Mouse (Mus musculus): ENCODE measurements around the gene Cdh9. TPM values are rescaled to one million over a fixed set of nuclear protein-coding genes. Genes with fewer than 3 reads are reported as not detected.

The Cdh9 gene
- polyA plus RNA-seq (2015; fragmentation: Nextera tagmentation; extraction: Ambion mirVana), result 0.13 TPM in 1 of 2 replicates, not detected in the other

DNA sequence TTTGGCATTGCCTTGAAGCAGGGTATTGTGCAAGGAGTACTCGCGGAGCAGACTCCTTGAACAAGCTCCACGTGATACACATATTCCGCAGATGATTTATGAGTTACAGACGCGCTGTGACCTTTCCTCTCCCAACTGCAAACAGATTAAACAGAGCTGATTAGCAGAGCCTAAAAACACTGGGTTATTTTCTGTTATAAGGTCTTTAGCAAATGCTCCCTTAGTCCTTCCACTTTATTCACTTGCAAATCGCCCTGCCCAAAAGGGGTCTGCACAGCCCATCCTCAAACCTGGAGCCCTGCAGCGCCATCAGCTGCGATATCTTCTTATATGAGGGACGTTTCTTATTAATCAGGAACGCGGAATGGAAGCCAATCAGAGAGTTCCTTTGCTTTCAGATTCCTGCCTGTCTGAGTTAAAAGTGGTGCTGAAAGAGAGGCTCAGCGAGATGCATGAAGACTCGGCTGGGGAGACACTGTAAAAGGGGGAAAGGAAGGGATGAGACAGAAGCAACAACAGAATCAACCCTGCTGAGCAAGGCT lies at the start of gene Cdh9:
TSS of gene Cdh9 (plus strand) at position 287 of the 542 bp plus-strand sequence.
- peak within 1 kb of the TSS; percentile 53 for H3K4me2 ChIP-seq (ENCODE audit: low read depth, low read length)
- H3K9me3 ChIP-seq (replicated peaks; ENCODE audit: control insufficient read depth, low read length), result no peaks in the 10 kb centered on the region
- 6% methylated on average over 14 of the region's 14 CpGs for WGBS
- H3K27me3 ChIP-seq (ENCODE audit: control insufficient read depth, insufficient read depth, low read length), result no peaks in the 10 kb centered on the region
- no peaks in the 10 kb centered on the region for H3K36me3 ChIP-seq (ENCODE audit: control insufficient read depth, insufficient read depth)
- no peak within 1 kb of the TSS for H3K27ac ChIP-seq (ENCODE audit: low read length)
- no peaks in the 10 kb centered on the region for H3K4me1 ChIP-seq (ENCODE audit: control insufficient read depth, insufficient read depth, low read length)
- ATAC-seq (replicated peaks; ENCODE audit: extremely low read depth, insufficient read depth, low FRiP score), result no peak
- peak within 1 kb of the TSS; percentile 28 for H3K4me3 ChIP-seq (ENCODE audit: low read length)
- H3K9ac ChIP-seq (ENCODE audit: low read length), result no peak within 1 kb of the TSS

DNA sequence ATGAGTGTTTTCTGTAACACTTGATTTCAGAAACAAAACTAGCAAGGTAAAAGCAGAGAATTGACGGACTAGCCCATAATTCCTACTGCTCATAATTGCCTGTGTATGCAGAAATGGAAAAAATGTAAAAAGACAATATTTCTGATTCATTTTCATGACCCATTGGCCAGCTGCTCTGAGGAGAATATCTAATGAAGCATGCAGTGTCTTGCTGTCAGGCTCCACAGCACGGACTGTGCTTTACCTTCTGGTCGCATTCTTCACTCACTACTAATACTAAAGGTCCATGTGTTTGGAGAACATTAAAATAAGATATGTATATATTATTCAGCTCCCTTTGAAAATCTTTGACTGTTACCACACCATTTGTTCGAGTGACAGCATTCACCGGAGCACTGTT lies 49.5 kb upstream of the Cdh9 start:
- Histone ChIP-seq H3K9me3 (replicated peaks; ENCODE audit: control insufficient read depth, low read length) (no peaks in the 10 kb centered on the region), H3K4me1 (ENCODE audit: control insufficient read depth, insufficient read depth, low read length) (no peaks in the 10 kb centered on the region), H3K27ac (ENCODE audit: low read length) (no peak overlapping the region), H3K27me3 (ENCODE audit: control insufficient read depth, insufficient read depth, low read length) (no peaks in the 10 kb centered on the region), H3K9ac (ENCODE audit: low read length) (no peak overlapping the region), H3K36me3 (ENCODE audit: control insufficient read depth, insufficient read depth) (no peaks in the 10 kb centered on the region), H3K4me3 (ENCODE audit: low read length) (no peak overlapping the region), H3K4me2 (ENCODE audit: low read depth, low read length) (no peak overlapping the region)
- 85% methylated on average over 5 of the region's 5 CpGs for WGBS
- ATAC-seq (replicated peaks; ENCODE audit: extremely low read depth, insufficient read depth, low FRiP score), result no peak

DNA sequence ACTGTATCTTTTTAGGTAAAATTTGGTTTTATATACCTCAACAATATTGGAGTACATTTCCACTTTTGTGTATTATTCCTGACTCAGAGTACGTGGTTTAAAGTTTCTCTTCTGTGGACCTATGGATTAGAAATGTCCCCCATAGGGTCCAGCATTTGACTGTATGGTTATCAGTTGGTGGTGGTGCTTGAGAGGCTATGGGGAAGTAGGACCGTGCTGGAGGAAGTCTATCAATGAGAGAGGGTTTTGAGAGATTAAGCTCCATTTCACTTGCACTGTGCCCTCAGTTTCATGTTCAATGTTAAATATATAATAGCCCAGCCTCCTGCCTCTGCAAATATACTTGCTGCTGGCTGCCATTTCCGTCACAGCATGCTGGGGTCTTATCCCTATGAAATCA lies 28.7 kb upstream of the Cdh9 start:
- Histone ChIP-seq H3K4me3 (ENCODE audit: low read length) (no peak overlapping the region), H3K9ac (ENCODE audit: low read length) (no peak overlapping the region), H3K36me3 (ENCODE audit: control insufficient read depth, insufficient read depth) (no peaks in the 10 kb centered on the region), H3K4me2 (ENCODE audit: low read depth, low read length) (no peak overlapping the region), H3K9me3 (replicated peaks; ENCODE audit: control insufficient read depth, low read length) (no peaks in the 10 kb centered on the region), H3K27ac (ENCODE audit: low read length) (no peak overlapping the region), H3K4me1 (ENCODE audit: control insufficient read depth, insufficient read depth, low read length) (no peaks in the 10 kb centered on the region), H3K27me3 (ENCODE audit: control insufficient read depth, insufficient read depth, low read length) (no peaks in the 10 kb centered on the region)
- ATAC-seq (replicated peaks; ENCODE audit: extremely low read depth, insufficient read depth, low FRiP score), result no peak
- WGBS, result 60% methylated on average over 3 of the region's 3 CpGs

DNA sequence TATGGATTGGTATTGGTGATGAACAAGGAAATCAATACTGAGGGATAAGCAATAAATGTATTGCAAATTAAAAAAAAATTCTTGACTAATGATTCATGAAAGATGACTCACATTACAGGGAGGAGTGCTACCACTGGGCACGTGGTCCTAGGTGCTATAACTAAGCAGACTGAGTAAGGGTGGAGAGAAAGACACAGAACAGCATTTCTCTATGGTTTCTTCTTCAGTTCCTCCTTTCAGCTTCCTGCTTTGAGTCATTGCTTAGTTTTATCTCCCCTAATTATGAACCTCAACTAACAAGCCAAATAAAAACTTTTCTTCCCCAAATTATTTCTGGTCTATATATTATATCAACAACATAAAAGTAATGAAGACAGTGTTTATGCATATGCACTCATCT lies 26.2 kb upstream of the Cdh9 start:
- no peaks in the 10 kb centered on the region for H3K27me3 ChIP-seq (ENCODE audit: control insufficient read depth, insufficient read depth, low read length)
- H3K4me3 ChIP-seq (ENCODE audit: low read length), result no peak overlapping the region

DNA sequence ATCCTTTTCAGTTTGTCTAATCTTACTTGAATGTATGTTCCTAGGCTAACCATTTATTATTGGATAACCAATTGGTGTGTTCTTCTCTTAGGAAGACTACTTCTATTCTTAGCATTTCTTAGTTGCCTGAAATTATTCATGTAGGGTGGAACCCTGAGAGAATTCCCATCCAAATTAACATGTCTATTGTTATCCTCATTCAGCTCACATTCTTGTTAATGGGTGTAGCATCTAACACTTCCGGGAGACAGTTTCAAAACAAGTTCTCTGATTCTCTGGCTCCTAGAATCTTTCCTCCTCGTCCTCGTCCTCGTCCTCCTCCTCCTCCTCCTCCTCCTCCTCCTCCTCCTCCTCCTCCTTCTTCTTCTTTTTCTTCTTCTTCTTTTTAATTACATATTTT lies 10.5 kb downstream of the Cdh9 start:
- Histone ChIP-seq H3K4me3 (ENCODE audit: low read length) (no peak overlapping the region), H3K36me3 (ENCODE audit: control insufficient read depth, insufficient read depth) (no peaks in the 10 kb centered on the region), H3K4me2 (ENCODE audit: low read depth, low read length) (no peak overlapping the region), H3K27ac (ENCODE audit: low read length) (no peak overlapping the region), H3K9me3 (replicated peaks; ENCODE audit: control insufficient read depth, low read length) (no peaks in the 10 kb centered on the region), H3K9ac (ENCODE audit: low read length) (no peak overlapping the region), H3K4me1 (ENCODE audit: control insufficient read depth, insufficient read depth, low read length) (no peaks in the 10 kb centered on the region), H3K27me3 (ENCODE audit: control insufficient read depth, insufficient read depth, low read length) (no peaks in the 10 kb centered on the region)
- WGBS, result 64% methylated on average over 4 of the region's 4 CpGs
- ATAC-seq (replicated peaks; ENCODE audit: extremely low read depth, insufficient read depth, low FRiP score), result no peak

More for the DNA sequence above, 26.2 kb upstream of the Cdh9 start:
- no peak for ATAC-seq (replicated peaks; ENCODE audit: extremely low read depth, insufficient read depth, low FRiP score)
- Histone ChIP-seq H3K36me3 (ENCODE audit: control insufficient read depth, insufficient read depth) (no peaks in the 10 kb centered on the region), H3K27ac (ENCODE audit: low read length) (no peak overlapping the region), H3K9ac (ENCODE audit: low read length) (no peak overlapping the region), H3K9me3 (replicated peaks; ENCODE audit: control insufficient read depth, low read length) (no peaks in the 10 kb centered on the region), H3K4me1 (ENCODE audit: control insufficient read depth, insufficient read depth, low read length) (no peaks in the 10 kb centered on the region), H3K4me2 (ENCODE audit: low read depth, low read length) (no peak overlapping the region)
- WGBS, result 46% methylated on average over 1 of the region's 1 CpGs

DNA sequence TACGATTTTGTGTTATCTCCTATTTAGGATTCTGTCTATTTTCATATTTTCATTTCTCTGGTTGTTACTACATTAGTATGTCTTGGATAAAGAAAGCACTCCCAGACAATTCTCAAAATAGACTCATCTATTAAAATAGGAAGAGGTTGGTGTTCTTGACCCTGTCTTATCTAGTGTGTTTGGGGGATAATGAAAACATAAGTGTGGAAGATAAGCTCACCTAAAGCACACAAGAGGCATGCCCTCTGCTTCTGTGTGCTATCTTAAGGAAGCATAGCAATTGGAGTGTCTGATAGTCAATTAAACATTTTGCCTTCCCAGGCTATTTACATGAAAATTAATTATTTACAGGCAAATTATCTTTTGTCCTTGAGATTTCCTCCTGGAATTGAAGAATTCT lies 18.1 kb downstream of the Cdh9 start:
- Histone ChIP-seq H3K27me3 (ENCODE audit: control insufficient read depth, insufficient read depth, low read length) (no peaks in the 10 kb centered on the region), H3K4me3 (ENCODE audit: low read length) (no peak overlapping the region), H3K27ac (ENCODE audit: low read length) (no peak overlapping the region), H3K9ac (ENCODE audit: low read length) (no peak overlapping the region), H3K36me3 (ENCODE audit: control insufficient read depth, insufficient read depth) (no peaks in the 10 kb centered on the region), H3K4me2 (ENCODE audit: low read depth, low read length) (no peak overlapping the region), H3K4me1 (ENCODE audit: control insufficient read depth, insufficient read depth, low read length) (no peaks in the 10 kb centered on the region), H3K9me3 (replicated peaks; ENCODE audit: control insufficient read depth, low read length) (no peaks in the 10 kb centered on the region)
- no peak for ATAC-seq (replicated peaks; ENCODE audit: extremely low read depth, insufficient read depth, low FRiP score)
- 76% methylated on average over 1 of the region's 1 CpGs for WGBS

DNA sequence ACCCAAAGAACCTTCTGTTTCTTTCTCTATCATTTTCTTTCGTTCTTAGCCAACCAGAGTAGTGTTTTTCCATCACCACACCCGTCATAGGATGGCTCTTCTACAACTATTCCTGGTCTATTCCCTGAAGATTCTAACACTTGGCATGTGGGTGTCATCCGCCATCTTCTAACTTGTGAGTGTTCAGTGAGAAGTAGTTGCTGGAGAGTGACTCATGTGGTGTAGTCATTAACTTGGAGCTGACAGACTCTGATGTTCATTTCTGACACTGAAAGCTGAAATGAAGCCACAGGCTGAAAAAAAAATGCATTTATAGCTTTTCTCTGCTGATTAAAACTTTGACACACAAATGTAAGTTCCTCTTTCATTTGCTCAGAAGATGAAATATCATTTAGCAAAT lies 34.7 kb downstream of the Cdh9 start:
- H3K36me3 ChIP-seq (ENCODE audit: control insufficient read depth, insufficient read depth), result no peaks in the 10 kb centered on the region
- no peaks in the 10 kb centered on the region for H3K27me3 ChIP-seq (ENCODE audit: control insufficient read depth, insufficient read depth, low read length)
- no peaks in the 10 kb centered on the region for H3K9me3 ChIP-seq (replicated peaks; ENCODE audit: control insufficient read depth, low read length)
- ATAC-seq (replicated peaks; ENCODE audit: extremely low read depth, insufficient read depth, low FRiP score), result no peak
- H3K27ac ChIP-seq (ENCODE audit: low read length), result no peak overlapping the region
- H3K4me2 ChIP-seq (ENCODE audit: low read depth, low read length), result no peak overlapping the region
- H3K4me1 ChIP-seq (ENCODE audit: control insufficient read depth, insufficient read depth, low read length), result no peaks in the 10 kb centered on the region
- WGBS, result 67% methylated on average over 3 of the region's 3 CpGs
- no peak overlapping the region for H3K9ac ChIP-seq (ENCODE audit: low read length)
- H3K4me3 ChIP-seq (ENCODE audit: low read length), result no peak overlapping the region

DNA sequence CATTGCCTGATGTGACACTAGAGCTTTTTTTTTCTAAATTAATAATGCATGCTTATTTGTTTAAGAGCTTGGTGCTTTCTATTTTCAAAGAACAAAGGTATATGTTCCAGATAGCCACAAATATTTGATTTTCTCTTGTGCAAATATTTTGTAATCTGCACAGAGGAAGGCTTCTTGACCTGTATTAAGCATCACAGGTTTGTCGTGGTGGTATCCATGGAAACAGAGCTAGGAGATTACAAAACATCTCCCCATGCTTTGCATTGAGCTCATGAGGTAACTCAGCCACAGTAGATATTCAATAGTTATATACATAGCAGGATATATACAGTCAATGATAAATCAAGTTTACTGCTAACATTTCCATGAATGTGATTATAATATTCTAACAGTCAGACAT lies 56.0 kb downstream of the Cdh9 start:
- Histone ChIP-seq H3K4me3 (ENCODE audit: low read length) (no peak overlapping the region), H3K4me2 (ENCODE audit: low read depth, low read length) (no peak overlapping the region), H3K36me3 (ENCODE audit: control insufficient read depth, insufficient read depth) (no peaks in the 10 kb centered on the region), H3K4me1 (ENCODE audit: control insufficient read depth, insufficient read depth, low read length) (no peaks in the 10 kb centered on the region), H3K27ac (ENCODE audit: low read length) (no peak overlapping the region), H3K9me3 (replicated peaks; ENCODE audit: control insufficient read depth, low read length) (no peaks in the 10 kb centered on the region), H3K9ac (ENCODE audit: low read length) (no peak overlapping the region), H3K27me3 (ENCODE audit: control insufficient read depth, insufficient read depth, low read length) (no peaks in the 10 kb centered on the region)
- 48% methylated on average over 1 of the region's 1 CpGs for WGBS
- ATAC-seq (replicated peaks; ENCODE audit: extremely low read depth, insufficient read depth, low FRiP score), result no peak

DNA sequence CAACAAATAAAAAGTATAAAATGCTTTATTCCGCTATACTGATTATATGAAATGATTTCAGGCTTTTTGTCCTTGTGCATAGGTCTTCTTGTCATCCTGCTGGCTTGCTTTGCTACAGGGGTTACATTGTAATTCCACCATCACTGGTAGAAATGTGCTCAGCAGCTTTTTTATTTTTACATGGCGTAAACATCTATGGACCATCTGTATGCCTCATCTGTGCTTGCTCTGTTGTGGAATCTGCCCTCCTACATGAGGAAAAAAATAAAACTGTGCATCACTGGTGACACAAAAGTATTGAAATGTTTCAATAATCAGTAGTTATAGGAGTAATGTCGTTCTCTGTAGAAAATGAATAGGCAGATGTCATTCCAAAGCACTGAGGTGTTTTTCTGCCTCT lies 64.3 kb downstream of the Cdh9 start:
- Histone ChIP-seq H3K27me3 (ENCODE audit: control insufficient read depth, insufficient read depth, low read length) (no peaks in the 10 kb centered on the region), H3K27ac (ENCODE audit: low read length) (no peak overlapping the region), H3K4me2 (ENCODE audit: low read depth, low read length) (no peak overlapping the region), H3K4me1 (ENCODE audit: control insufficient read depth, insufficient read depth, low read length) (no peaks in the 10 kb centered on the region), H3K36me3 (ENCODE audit: control insufficient read depth, insufficient read depth) (no peaks in the 10 kb centered on the region), H3K9me3 (replicated peaks; ENCODE audit: control insufficient read depth, low read length) (no peaks in the 10 kb centered on the region), H3K4me3 (ENCODE audit: low read length) (no peak overlapping the region), H3K9ac (ENCODE audit: low read length) (no peak overlapping the region)
- WGBS, result 81% methylated on average over 3 of the region's 3 CpGs
- ATAC-seq (replicated peaks; ENCODE audit: extremely low read depth, insufficient read depth, low FRiP score), result no peak

DNA sequence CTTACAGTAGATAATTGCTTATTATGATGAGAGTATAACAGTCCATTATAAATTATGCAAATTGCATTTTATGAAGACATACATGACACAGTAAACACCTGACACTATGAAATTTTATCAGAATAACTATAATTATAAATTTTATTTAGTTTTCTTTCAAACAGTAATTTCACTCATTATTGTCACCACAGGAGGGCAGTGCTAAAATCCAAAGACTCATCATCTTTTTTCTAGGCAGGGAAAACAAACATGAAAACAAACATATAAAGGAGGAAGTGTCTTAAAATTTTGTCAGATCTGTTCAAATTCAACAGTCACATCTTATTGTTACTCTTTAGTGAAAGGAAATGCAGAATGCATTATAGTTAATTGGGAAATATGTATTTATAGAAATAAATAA lies 72.7 kb downstream of the Cdh9 start:
- H3K27me3 ChIP-seq (ENCODE audit: control insufficient read depth, insufficient read depth, low read length), result no peaks in the 10 kb centered on the region
- H3K36me3 ChIP-seq (ENCODE audit: control insufficient read depth, insufficient read depth), result no peaks in the 10 kb centered on the region
- no peaks in the 10 kb centered on the region for H3K4me1 ChIP-seq (ENCODE audit: control insufficient read depth, insufficient read depth, low read length)
- ATAC-seq (replicated peaks; ENCODE audit: extremely low read depth, insufficient read depth, low FRiP score), result no peak
- H3K4me2 ChIP-seq (ENCODE audit: low read depth, low read length), result no peak overlapping the region
- no peak overlapping the region for H3K27ac ChIP-seq (ENCODE audit: low read length)
- no peak overlapping the region for H3K9ac ChIP-seq (ENCODE audit: low read length)
- no peaks in the 10 kb centered on the region for H3K9me3 ChIP-seq (replicated peaks; ENCODE audit: control insufficient read depth, low read length)
- no peak overlapping the region for H3K4me3 ChIP-seq (ENCODE audit: low read length)
